Mouse (Mus musculus) midbrain, embryonic 16.5 days (tissue): ENCODE measurements around the gene Hmgb4. TPM values are rescaled to one million over a fixed set of nuclear protein-coding genes. Genes with fewer than 3 reads are reported as not detected.

Source experiments
- ATAC-seq: fragments of 200-750 bp; cut with Nextera tagmentation; 2 replicates; pipeline ENCODE4 v1.8.0; 2017; ENCODE audit warnings: moderate TSS enrichment
- H3K27ac ChIP-seq: fragments of 300-500 bp; sonication (generic); 2 replicates; pipeline ENCODE4 v1.5.1; 2014; ENCODE audit warnings: mild to moderate bottlenecking, low read length, mixed read lengths
- H3K27me3 ChIP-seq: fragments of 300-500 bp; sonication (generic); 2 replicates; pipeline ENCODE4 v1.6.1; 2014; ENCODE audit warnings: low read depth, low read length, mixed read lengths; ENCODE audit not compliant: control insufficient read depth, insufficient read depth
- H3K36me3 ChIP-seq: fragments of 300-500 bp; sonication (generic); 2 replicates; pipeline ENCODE4 v1.6.1; 2014; ENCODE audit warnings: mild to moderate bottlenecking, low read length, moderate library complexity, mixed read lengths; ENCODE audit not compliant: control insufficient read depth, insufficient read depth
- H3K4me1 ChIP-seq: fragments of 300-500 bp; sonication (generic); 2 replicates; pipeline ENCODE4 v1.6.1; 2014; ENCODE audit warnings: mild to moderate bottlenecking, low read length, mixed read lengths; ENCODE audit not compliant: control insufficient read depth, insufficient read depth
- H3K4me2 ChIP-seq: fragments of 300-500 bp; sonication (generic); 2 replicates; pipeline ENCODE4 v1.6.1; 2014; ENCODE audit warnings: mild to moderate bottlenecking, low read length, mixed read lengths
- H3K4me3 ChIP-seq: fragments of 300-500 bp; sonication (generic); 2 replicates; pipeline ENCODE4 v1.5.1; 2014; ENCODE audit warnings: low read depth, mild to moderate bottlenecking, low read length, moderate library complexity, mixed read lengths
- H3K9ac ChIP-seq: fragments of 300-500 bp; sonication (generic); 2 replicates; pipeline ENCODE4 v1.6.1; 2014; ENCODE audit warnings: low read depth, low read length, mixed read lengths
- H3K9me3 ChIP-seq: fragments of 300-500 bp; sonication (generic); replicated peaks from 2 replicates; pipeline ENCODE4 v1.6.1; 2014; ENCODE audit warnings: mild to moderate bottlenecking, low read length, mixed read lengths; ENCODE audit not compliant: control insufficient read depth, poor library complexity, severe bottlenecking
- WGBS: fragments of 180-500 bp; shearing (Covaris S2); extraction: QIAGEN DNeasy Blood & Tissue Kit; methylation state at CpG from one replicate; pipeline ENCODE4 v1.1.7; 2014; 5-methylcytosine and 5-hydroxymethylcytosine counted together
- polyA plus RNA-seq: library from polyadenylated mRNA; unstranded; fragments of >200 nt; fragmentation: Nextera tagmentation; extraction: Ambion mirVana; gene quantifications from 2 replicates; pipeline ENCODE4 v1.2.1, GENCODE M21; 2015

The Hmgb4 gene
- polyA plus RNA-seq, 1 experiment from 2014 or later, result 0.26 TPM

DNA sequence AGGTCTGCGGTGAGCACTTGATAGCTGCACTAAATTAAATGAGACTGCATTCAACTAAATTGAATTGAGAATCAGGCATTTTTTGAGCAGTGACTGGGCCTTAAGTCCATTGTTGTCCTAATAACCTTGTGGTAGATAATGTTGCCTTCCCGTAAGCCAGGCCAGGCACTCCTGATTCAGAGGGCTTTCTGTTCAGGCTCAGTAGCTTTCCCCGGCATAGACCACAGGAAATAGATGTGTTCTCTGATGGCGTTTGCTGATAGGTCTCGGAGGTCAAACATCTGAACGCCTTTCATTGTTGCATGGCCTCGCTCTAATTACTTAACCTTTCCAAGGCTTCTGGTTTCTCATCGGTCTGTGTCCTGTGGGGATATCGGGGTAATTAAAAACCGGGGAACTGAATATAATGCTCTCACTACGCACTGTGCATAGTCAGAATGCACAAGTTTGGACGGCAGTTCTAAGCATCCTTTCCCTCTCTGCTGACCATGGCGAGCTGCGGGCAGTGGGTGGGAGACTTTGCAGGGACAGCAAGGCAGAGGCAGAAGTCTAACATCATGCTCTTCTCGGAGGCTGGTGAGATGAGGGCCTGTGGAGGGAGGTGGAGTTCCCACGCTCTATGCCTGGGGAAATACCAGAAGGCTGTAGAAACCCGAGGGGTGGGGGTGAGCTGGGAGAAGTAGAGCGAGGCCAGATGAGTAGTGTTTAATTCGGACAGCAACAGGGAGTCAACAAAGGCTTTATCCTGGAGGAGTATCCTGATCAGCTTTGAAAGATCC is 19.5 kb downstream of the Hmgb4 start:
- no peaks in the 10 kb centered on the region for H3K27me3 ChIP-seq
- H3K4me3 ChIP-seq, result no peak overlapping the region
- no peaks in the 10 kb centered on the region for H3K9me3 ChIP-seq
- 0 out of 2 replicates have a peak overlapping the region, but pooled peaks have one; percentile 8 for H3K9ac ChIP-seq
- H3K4me2 ChIP-seq, result no peak overlapping the region
- no peaks in the 10 kb centered on the region for H3K36me3 ChIP-seq
- ATAC-seq, result peak; percentile 75
- 7% methylated on average over 19 of the region's 19 CpGs for WGBS
- peaks cover 23% of the 10 kb centered on the region for H3K4me1 ChIP-seq
- peak overlapping the region; percentile 52 for H3K27ac ChIP-seq

DNA sequence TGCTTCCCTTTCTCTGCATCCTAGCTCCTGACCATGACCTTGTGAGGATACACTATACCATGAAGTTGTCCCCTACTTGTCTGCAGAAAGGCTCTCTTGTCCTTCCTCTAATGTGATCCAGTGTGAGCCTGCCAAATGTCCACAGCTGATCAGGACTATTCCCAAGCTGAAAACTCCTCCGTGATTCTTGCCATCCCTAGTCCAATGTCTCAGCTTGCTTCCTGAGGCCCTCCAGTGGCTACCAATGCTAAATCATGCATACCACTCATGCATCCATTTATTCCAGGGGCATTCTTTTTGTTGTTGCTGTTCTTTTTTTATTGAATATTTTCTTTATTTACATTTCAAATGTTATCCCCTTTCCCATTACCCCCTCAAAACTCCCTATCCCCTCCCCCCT is 21.6 kb downstream of the Hmgb4 start:
- Histone ChIP-seq H3K27ac (no peak overlapping the region), H3K4me3 (no peak overlapping the region), H3K36me3 (no peaks in the 10 kb centered on the region), H3K4me2 (no peak overlapping the region), H3K9me3 (no peaks in the 10 kb centered on the region), H3K27me3 (no peaks in the 10 kb centered on the region), H3K9ac (no peak overlapping the region), H3K4me1 (peaks cover 23% of the 10 kb centered on the region)
- WGBS, result 39% methylated on average over 1 of the region's 1 CpGs
- no peak for ATAC-seq

DNA sequence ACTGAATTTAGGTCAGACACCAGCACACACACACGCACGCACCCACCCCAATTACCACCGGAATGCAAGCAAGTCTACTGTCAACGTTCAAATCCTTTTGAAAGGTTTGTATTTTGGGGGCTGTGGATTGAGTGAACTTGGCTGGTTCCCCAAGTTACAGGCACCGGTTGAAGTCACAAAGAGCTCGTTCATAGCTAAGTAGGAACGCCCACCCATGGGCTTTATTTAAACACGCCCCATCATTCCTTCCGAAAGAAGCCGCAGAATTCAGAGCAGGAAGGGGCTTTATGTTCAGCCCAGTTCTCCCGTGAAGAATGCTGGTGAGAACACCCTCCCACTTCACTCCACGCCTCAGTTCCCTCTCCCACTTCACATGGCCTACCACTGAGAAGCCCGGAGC is 27.3 kb downstream of the Hmgb4 start:
- H3K9ac ChIP-seq, result no peak overlapping the region
- H3K9me3 ChIP-seq, result no peaks in the 10 kb centered on the region
- H3K4me1 ChIP-seq, result peaks cover under 1% of the 10 kb centered on the region; the same call in 1 of the 2 replicates
- no peaks in the 10 kb centered on the region for H3K27me3 ChIP-seq
- no peak for ATAC-seq
- H3K36me3 ChIP-seq, result no peaks in the 10 kb centered on the region
- H3K4me2 ChIP-seq, result no peak overlapping the region
- WGBS, result 78% methylated on average over 13 of the region's 13 CpGs
- no peak overlapping the region for H3K4me3 ChIP-seq
- H3K27ac ChIP-seq, result no peak overlapping the region

DNA sequence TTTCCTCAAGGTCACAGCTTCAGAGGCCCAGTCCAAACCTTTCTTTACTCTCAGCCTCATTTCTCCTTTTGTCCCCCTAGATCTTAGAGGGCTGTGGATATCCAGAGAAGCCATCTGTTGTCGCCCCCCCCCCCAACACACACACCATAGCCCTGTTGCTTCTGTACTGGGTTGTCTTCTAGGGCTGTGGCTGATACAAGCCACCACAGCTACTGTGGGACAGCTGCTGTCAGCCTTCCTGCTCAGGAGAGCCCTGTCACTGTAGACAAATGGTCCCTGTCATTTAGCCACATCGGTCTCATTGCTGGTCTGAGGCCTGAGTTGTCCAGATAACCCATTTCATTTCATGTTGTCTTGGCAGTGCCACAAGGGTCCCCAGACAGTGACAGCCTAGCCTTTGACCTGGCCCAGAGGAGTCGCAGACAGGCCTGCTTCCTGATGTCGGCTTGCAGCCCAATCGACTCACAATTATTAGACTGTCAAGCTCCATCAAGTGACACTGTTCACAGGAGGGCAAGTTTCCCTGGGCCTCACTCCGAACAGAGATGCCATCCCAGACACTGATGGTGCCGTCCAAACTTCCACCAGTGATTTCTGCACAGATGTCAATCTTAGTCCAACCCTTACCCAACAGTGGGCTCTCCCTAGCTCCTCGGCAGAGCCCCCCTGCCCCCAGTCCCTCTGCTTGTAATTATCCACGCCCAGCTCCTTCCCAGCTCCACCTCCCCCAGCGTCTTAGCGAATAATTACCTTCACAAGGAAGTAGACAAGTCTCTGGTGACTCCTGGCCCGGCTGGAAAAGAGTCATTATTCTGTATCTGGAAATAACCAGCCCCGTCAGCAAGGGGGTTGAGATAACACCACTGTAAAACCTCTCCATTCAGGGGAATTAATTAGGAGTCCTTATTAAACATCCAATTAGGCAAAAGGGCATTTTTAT is 33.1 kb downstream of the Hmgb4 start:
- ATAC-seq, result peak; percentile 50; the same call in 1 of the 2 replicates
- Histone ChIP-seq H3K4me1 (peaks cover 14% of the 10 kb centered on the region), H3K4me3 (no peak overlapping the region), H3K4me2 (no peak overlapping the region), H3K9ac (no peak overlapping the region), H3K9me3 (no peaks in the 10 kb centered on the region), H3K27ac (peak overlapping the region; percentile 51), H3K36me3 (no peaks in the 10 kb centered on the region), H3K27me3 (no peaks in the 10 kb centered on the region)
- WGBS, result 29% methylated on average over 13 of the region's 13 CpGs

DNA sequence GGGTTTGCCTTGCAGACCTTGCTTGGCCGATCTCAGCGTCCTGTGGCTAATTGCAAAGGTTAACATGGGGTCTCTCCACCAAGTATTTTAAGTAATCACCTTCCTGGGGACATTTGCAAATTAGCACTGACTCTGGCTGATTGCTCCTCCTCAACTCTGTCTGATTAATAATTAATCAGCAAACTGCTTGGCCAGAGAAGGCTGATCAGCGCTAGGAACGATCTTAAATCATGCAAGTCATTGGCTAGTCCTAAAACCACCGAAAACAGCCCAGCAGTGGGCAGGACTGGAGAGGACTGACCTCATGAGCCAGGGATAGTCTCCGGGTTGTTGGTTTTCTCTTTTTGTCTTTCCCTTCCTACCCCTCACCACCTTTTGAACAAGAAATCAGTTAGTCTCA is 36.3 kb downstream of the Hmgb4 start:
- Histone ChIP-seq H3K36me3 (no peaks in the 10 kb centered on the region), H3K4me2 (no peak overlapping the region), H3K4me3 (no peak overlapping the region), H3K27ac (no peak overlapping the region), H3K9me3 (no peaks in the 10 kb centered on the region), H3K27me3 (no peaks in the 10 kb centered on the region), H3K9ac (no peak overlapping the region), H3K4me1 (peaks cover 16% of the 10 kb centered on the region)
- ATAC-seq, result no peak
- WGBS, result 58% methylated on average over 6 of the region's 6 CpGs

DNA sequence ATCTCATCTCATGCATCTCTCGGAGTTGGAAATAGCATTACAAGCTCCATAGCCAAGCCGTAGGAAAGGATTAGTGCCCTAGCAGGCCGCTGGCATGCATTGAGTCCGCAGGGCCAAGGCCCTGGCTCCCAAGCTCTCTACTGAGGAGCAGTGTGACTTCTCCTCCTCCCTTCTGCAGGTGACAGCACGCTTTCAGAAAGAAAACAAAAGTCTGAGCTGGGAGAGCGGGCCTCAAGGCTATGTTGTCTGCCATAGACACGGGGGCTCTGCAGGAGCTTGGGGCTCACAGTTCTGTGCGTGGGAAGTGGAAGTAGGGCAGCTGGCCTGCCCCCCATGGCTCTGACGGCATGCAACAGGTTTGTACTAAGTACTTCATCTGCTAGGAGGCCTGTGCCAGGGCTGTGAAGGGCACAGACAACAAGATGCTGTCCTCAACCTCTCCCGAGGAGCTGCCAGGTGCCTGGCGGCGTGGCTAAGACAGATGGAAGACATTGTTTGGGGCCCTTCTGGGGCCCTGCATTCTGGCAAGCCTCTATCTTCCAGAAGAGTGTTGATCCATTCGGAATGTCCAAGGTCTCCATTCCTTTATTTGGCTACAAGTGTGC is 42.7 kb downstream of the Hmgb4 start:
- no peak overlapping the region for H3K9ac ChIP-seq
- no peak overlapping the region for H3K27ac ChIP-seq
- 65% methylated on average over 13 of the region's 13 CpGs for WGBS
- peaks cover 5% of the 10 kb centered on the region; the same call in 1 of the 2 replicates for H3K36me3 ChIP-seq
- H3K9me3 ChIP-seq, result no peaks in the 10 kb centered on the region; the same call in 1 of the 2 replicates
- no peak overlapping the region for H3K4me3 ChIP-seq
- 0 out of 2 replicates have a peak, but pooled peaks cover 2% of the 10 kb centered on the region for H3K4me1 ChIP-seq
- no peak overlapping the region for H3K4me2 ChIP-seq
- no peak for ATAC-seq
- no peaks in the 10 kb centered on the region for H3K27me3 ChIP-seq
